Mouse (Mus musculus): Measurements from ENCODE around the gene Suv39h2. TPM values are rescaled to one million over a fixed set of nuclear protein-coding genes. Genes with fewer than 3 reads are reported as not detected.
A peak's percentile ranks its signal among the peaks of the same experiment; 100 is the strongest.

Suv39h2 gene
- total and polyA plus RNA-seq, 3 experiments: 13.9 to 16.0 TPM; not detected in 1

- TF ChIP-seq JUND (IDR thresholded peaks at IDR 0.05; ENCODE audit: low read depth, low read length): no peak
- no peak for TF ChIP-seq CTCF (IDR thresholded peaks at IDR 0.05 in 2 of 3, conservative IDR thresholded peaks at IDR 0.05 in 1 of 3; ENCODE audit: control insufficient read depth in 1 of 3, insufficient read depth in 1 of 3, low read depth in 2 of 3, low read length in 3 of 3, poor library complexity in 1 of 3, severe bottlenecking in 1 of 3)
- peak; percentile 84 for TF ChIP-seq SIN3A (IDR thresholded peaks at IDR 0.05; ENCODE audit: low read length)
- TF ChIP-seq RAD21 (IDR thresholded peaks at IDR 0.05; ENCODE audit: low read depth, low read length): no peak
- no peak for TF ChIP-seq TAL1 (IDR thresholded peaks at IDR 0.05; ENCODE audit: low read length)
Measured at GRCm38 (mm10) chr2:3512552-3513454, 38.0 kb upstream of the Suv39h2 start, which contains the start of the genes Gm45902, Hspa14 and Cdnf (continued).

GRCm38 (mm10) chr2:3512076-3512475 is 37.2 kb upstream of the Suv39h2 start:
- peak overlapping the region; percentile 83 to 87 for H3K4me3 ChIP-seq (ENCODE audit: control insufficient read depth in 1 of 2, insufficient read depth in 1 of 2, low read depth in 2 of 2, low read length in 2 of 2)
- H3K36me3 ChIP-seq (ENCODE audit: control insufficient read depth in 1 of 2, insufficient read depth in 2 of 2, low read length in 2 of 2): peaks cover 9 to 18% of the 10 kb centered on the region in 2 experiments
- DNase-seq (ENCODE audit: low read depth, low spot score): peak; percentile 75
- H3K27ac ChIP-seq (ENCODE audit: control insufficient read depth, low read depth, low read length): peak overlapping the region; percentile 54
- no peaks in the 10 kb centered on the region for H3K27me3 ChIP-seq (ENCODE audit: control insufficient read depth in 1 of 2, insufficient read depth in 2 of 2, low read length in 2 of 2)
- no peak for TF ChIP-seq RAD21 (IDR thresholded peaks at IDR 0.05; ENCODE audit: low read depth, low read length)
- no peak for TF ChIP-seq MYC (IDR thresholded peaks at IDR 0.05; ENCODE audit: low read depth, low read length)
- TF ChIP-seq EP300 (IDR thresholded peaks at IDR 0.05; ENCODE audit: low read depth in 1 of 2, low read length in 2 of 2): no peak
- TF ChIP-seq CHD2 (IDR thresholded peaks at IDR 0.05; ENCODE audit: low read length): no peak
- no peak for TF ChIP-seq GABPA (IDR thresholded peaks at IDR 0.05; ENCODE audit: low read depth, low read length)
- TF ChIP-seq UBTF (IDR thresholded peaks at IDR 0.05; ENCODE audit: borderline replicate concordance, insufficient read depth, low read depth, low read length): no peak
- no peak for TF ChIP-seq MAZ (IDR thresholded peaks at IDR 0.05; ENCODE audit: low read depth, low read length)
- no peak for TF ChIP-seq CTCF (IDR thresholded peaks at IDR 0.05 in 2 of 3, conservative IDR thresholded peaks at IDR 0.05 in 1 of 3; ENCODE audit: control insufficient read depth in 1 of 3, insufficient read depth in 1 of 3, low read depth in 2 of 3, low read length in 3 of 3, poor library complexity in 1 of 3, severe bottlenecking in 1 of 3)
- TF ChIP-seq USF2 (IDR thresholded peaks at IDR 0.05; ENCODE audit: borderline replicate concordance in 1 of 2, insufficient read depth in 1 of 2, low read depth in 1 of 2, low read length in 2 of 2): no peak
- TF ChIP-seq ZNF384 (IDR thresholded peaks at IDR 0.05; ENCODE audit: low read depth, low read length): no peak
- H3K9ac ChIP-seq (ENCODE audit: control insufficient read depth, low read depth, low read length, poor library complexity, severe bottlenecking): peak overlapping the region; percentile 90
- peaks cover 5 to 7% of the 10 kb centered on the region in 2 experiments for H3K4me1 ChIP-seq (ENCODE audit: control insufficient read depth in 1 of 2, insufficient read depth in 2 of 2, low read length in 2 of 2)
- H3K79me2 ChIP-seq (ENCODE audit: control insufficient read depth, insufficient read depth, low read length, poor library complexity): peaks cover 25% of the 10 kb centered on the region
- no peaks in the 10 kb centered on the region for H3K9me3 ChIP-seq (replicated peaks; ENCODE audit: insufficient read depth, low read length)

- 0 out of 2 replicates have a peak, but pooled peaks cover 4% of the 10 kb centered on the region for H3K79me2 ChIP-seq (ENCODE audit: control insufficient read depth, insufficient read depth, low read length, poor library complexity)
- TF ChIP-seq USF1 (IDR thresholded peaks at IDR 0.05; ENCODE audit: low read depth, low read length): no peak
- H3K4me3 ChIP-seq (ENCODE audit: control insufficient read depth in 1 of 2, insufficient read depth in 1 of 2, low read depth in 2 of 2, low read length in 2 of 2): no peak overlapping the region
- H3K4me1 ChIP-seq (ENCODE audit: control insufficient read depth in 1 of 2, insufficient read depth in 2 of 2, low read length in 2 of 2): no peaks in the 10 kb centered on the region
- DNase-seq (ENCODE audit: low read depth, low spot score): peak; percentile 52
- H3K9ac ChIP-seq (ENCODE audit: control insufficient read depth, low read depth, low read length, poor library complexity, severe bottlenecking): no peak overlapping the region
- H3K36me3 ChIP-seq (ENCODE audit: control insufficient read depth in 1 of 2, insufficient read depth in 2 of 2, low read length in 2 of 2): peaks cover 0 to 26% of the 10 kb centered on the region in 2 experiments; a peak in 2 of 4 replicates
- H3K27me3 ChIP-seq (ENCODE audit: control insufficient read depth in 1 of 2, insufficient read depth in 2 of 2, low read length in 2 of 2): no peaks in the 10 kb centered on the region
- H3K9me3 ChIP-seq (replicated peaks; ENCODE audit: insufficient read depth, low read length): no peaks in the 10 kb centered on the region
- no peak overlapping the region for H3K27ac ChIP-seq (ENCODE audit: control insufficient read depth, low read depth, low read length)
Measured at GRCm38 (mm10) chr2:3500886-3501285, 26.1 kb upstream of the Suv39h2 start.
